Comparison of ENCODE assay signal across 26 mouse cellular contexts in genomic region chr5:9938746-9939145, GRCm38 (mm10).
DNase-seq lines count a peak whose midpoint lies in the region; ATAC-seq and TF ChIP-seq lines count a peak whose summit lies in the region.
"Had no signal": no experiment of that assay in that cellular context is flagged by ENCODE, and none has a peak within 500 bp of the region (broad histone marks: within the 10 kb centered on the region; RNA-seq: fewer than 3 reads in every experiment).

No protein-coding gene starts in this region.

- no peak for ATAC-seq in hindbrain, postnatal 0 days
- no peak for ATAC-seq in hindbrain, embryonic 13.5 days (ENCODE audit: low FRiP score)
- ATAC-seq: CD4-positive, CD25-positive, alpha-beta regulatory T cell, adult 4 months; forebrain, embryonic 13.5 days; forebrain, embryonic 16.5 days; Patski had no signal

- H3K36me3 ChIP-seq in hindbrain, postnatal 0 days (ENCODE audit: insufficient read depth, low read length), result no peaks in the 10 kb centered on the region
- no peaks in the 10 kb centered on the region for H3K36me3 ChIP-seq in hindbrain, embryonic 13.5 days
- H3K36me3 ChIP-seq: embryonic facial prominence, embryonic 13.5 days; embryonic facial prominence, embryonic 15.5 days; forebrain, embryonic 10.5 days; G1E had no signal

- no peak overlapping the region for H3K9ac ChIP-seq in hindbrain, postnatal 0 days (replicated peaks; ENCODE audit: low read length)
- no peak overlapping the region for H3K9ac ChIP-seq in hindbrain, embryonic 13.5 days
- H3K9ac ChIP-seq: embryonic facial prominence, embryonic 13.5 days; embryonic facial prominence, embryonic 15.5 days; forebrain, embryonic 13.5 days had no signal

- H3K9me3 ChIP-seq in hindbrain, postnatal 0 days (ENCODE audit: low read length), result no peaks in the 10 kb centered on the region
- no peaks in the 10 kb centered on the region for H3K9me3 ChIP-seq in hindbrain, embryonic 13.5 days
- H3K9me3 ChIP-seq: embryonic facial prominence, embryonic 13.5 days; embryonic facial prominence, embryonic 15.5 days; forebrain, embryonic 10.5 days; forebrain, embryonic 13.5 days; G1E had no signal

- TF ChIP-seq POLR2A in cerebellum, adult 2 months (IDR thresholded peaks at IDR 0.05; ENCODE audit: borderline replicate concordance, insufficient read depth, low read length), result no peak
- TF ChIP-seq POLR2A in brain, embryonic 14.5 days (IDR thresholded peaks at IDR 0.05; ENCODE audit: borderline replicate concordance, extremely low read depth, insufficient read depth, insufficient read length, poor library complexity, severe bottlenecking), result no peak

- 8% methylated on average over 2 of the region's 2 CpGs for WGBS in cerebellum, adult 2 months
- WGBS in hindbrain, postnatal 0 days, result 59% methylated on average over 2 of the region's 2 CpGs
- 82% methylated on average over 2 of the region's 2 CpGs for WGBS in hindbrain, embryonic 13.5 days

- no peak overlapping the region for H3K27ac ChIP-seq in cerebellum, adult 2 months (ENCODE audit: insufficient read depth, low read length)
- H3K27ac ChIP-seq in hindbrain, postnatal 0 days, result no peak overlapping the region
- H3K27ac ChIP-seq in hindbrain, embryonic 13.5 days, result no peak overlapping the region
- H3K27ac ChIP-seq: embryonic facial prominence, embryonic 13.5 days; embryonic facial prominence, embryonic 15.5 days; forebrain, embryonic 10.5 days; forebrain, embryonic 13.5 days had no signal

- no peak for TF ChIP-seq CTCF in cerebellum, adult 2 months (IDR thresholded peaks at IDR 0.05; ENCODE audit: borderline replicate concordance, insufficient read depth, low read depth, low read length)
- no peak for TF ChIP-seq CTCF in hindbrain, postnatal 0 days (IDR thresholded peaks at IDR 0.05; ENCODE audit: low read depth)
- TF ChIP-seq CTCF in brain, embryonic 14.5 days (IDR thresholded peaks at IDR 0.05; ENCODE audit: borderline replicate concordance, extremely low read depth, insufficient read depth, insufficient read length), result no peak

- no peaks in the 10 kb centered on the region for H3K27me3 ChIP-seq in cerebellum, adult 2 months (ENCODE audit: control insufficient read depth, insufficient read depth, low read length)
- no peaks in the 10 kb centered on the region for H3K27me3 ChIP-seq in hindbrain, postnatal 0 days (ENCODE audit: insufficient read depth, low read length)
- no peaks in the 10 kb centered on the region for H3K27me3 ChIP-seq in hindbrain, embryonic 13.5 days
- H3K27me3 ChIP-seq: CH12.LX; embryonic facial prominence, embryonic 13.5 days; embryonic facial prominence, embryonic 15.5 days; forebrain, embryonic 13.5 days had no signal

- H3K4me1 ChIP-seq in cerebellum, adult 2 months (ENCODE audit: control insufficient read depth, insufficient read depth, low read length), result no peaks in the 10 kb centered on the region
- no peaks in the 10 kb centered on the region for H3K4me1 ChIP-seq in hindbrain, postnatal 0 days (ENCODE audit: insufficient read depth, low read length)
- no peaks in the 10 kb centered on the region for H3K4me1 ChIP-seq in hindbrain, embryonic 13.5 days (replicated peaks)
- H3K4me1 ChIP-seq: embryonic facial prominence, embryonic 13.5 days; embryonic facial prominence, embryonic 15.5 days; forebrain, embryonic 10.5 days; forebrain, embryonic 13.5 days had no signal

- DNase-seq in cerebellum, postnatal 10 days, result peak; percentile 1 to 3
- DNase-seq in cerebellum, adult 2 months, result no peak
- peak; percentile 27 for DNase-seq in hindbrain, postnatal 0 days (ENCODE audit: low spot score)
- DNase-seq in R1 (ENCODE audit: low read depth, low spot score), result peak; percentile 1
- DNase-seq in brain, embryonic 14.5 days (ENCODE audit: low read depth), result peak; percentile 75
- DNase-seq in urinary bladder, postnatal 14 days (ENCODE audit: low spot score), result no peak
- DNase-seq: adrenal gland, adult 2 months; adrenal gland, postnatal 10 days; adrenal gland, postnatal 25 days; B cell, adult 2 months; cerebellum, adult 11 months; cerebellum, adult 18-20 months; cerebellum, adult 9-10 months; cerebellum, postnatal 36 days; embryo, embryonic 11 days had no signal

- no peak overlapping the region for H3K4me3 ChIP-seq in cerebellum, adult 2 months (replicated peaks; ENCODE audit: insufficient read depth, low read depth, low read length)
- no peak overlapping the region for H3K4me3 ChIP-seq in hindbrain, postnatal 0 days (ENCODE audit: low read length)
- no peak overlapping the region for H3K4me3 ChIP-seq in hindbrain, embryonic 13.5 days
- H3K4me3 ChIP-seq: embryonic facial prominence, embryonic 13.5 days; embryonic facial prominence, embryonic 15.5 days; erythroblast, embryonic 14.5 days; forebrain, embryonic 10.5 days; forebrain, embryonic 13.5 days had no signal

- H3K4me2 ChIP-seq in hindbrain, postnatal 0 days (ENCODE audit: low read depth, low read length), result no peak overlapping the region
- no peak overlapping the region for H3K4me2 ChIP-seq in hindbrain, embryonic 13.5 days
- H3K4me2 ChIP-seq: embryonic facial prominence, embryonic 13.5 days; embryonic facial prominence, embryonic 15.5 days; forebrain, embryonic 13.5 days had no signal

Comparison
In these comparisons a context has a peak if more than half of its experiments do, and no peak if none do; other contexts are left out.
1. DNase-seq: peak in cerebellum, postnatal 10 days (2 of 2), hindbrain, postnatal 0 days (single experiment), R1 (single experiment) and brain, embryonic 14.5 days (single experiment); none in cerebellum, adult 2 months (0 of 2) and urinary bladder, postnatal 14 days (single experiment).